23 mouse cellular contexts compared by ENCODE assay signal in genomic region chrX:75871855-75872254, GRCm38 (mm10). TPM values are rescaled to one million over a fixed set of nuclear protein-coding genes. Genes with fewer than 3 reads are reported as not detected.
DNase-seq lines count a peak whose midpoint lies in the region; ATAC-seq and TF ChIP-seq lines count a peak whose summit lies in the region.
"Had no signal": no experiment of that assay in that cellular context is flagged by ENCODE, and none has a peak within 500 bp of the region (broad histone marks: within the 10 kb centered on the region; RNA-seq: fewer than 3 reads in every experiment).

No protein-coding gene starts in this region.

- DNase-seq in hindbrain, postnatal 0 days (ENCODE audit: low spot score) = peak; percentile 5
- DNase-seq in lung, postnatal 0 days (ENCODE audit: low spot score) = peak; percentile 12
- DNase-seq in lung, postnatal 10 days = no peak
- DNase-seq in NIH3T3 (ENCODE audit: low read depth) = peak; percentile 26
- peak; percentile 2 for DNase-seq in retina, embryonic 14.5 days (ENCODE audit: low spot score)
- DNase-seq in adrenal gland, postnatal 4 days (ENCODE audit: low spot score in 2 of 2) = no peak
- DNase-seq: cerebellum, postnatal 14 days; gastrocnemius, postnatal 36 days; heart, postnatal 14 days; lung, adult 2 months; right cerebral cortex, postnatal 25 days; thymus, adult 2 months had no signal

- TF ChIP-seq CTCF in hindbrain, postnatal 0 days (IDR thresholded peaks at IDR 0.05; ENCODE audit: low read depth) = peak; percentile 33
- TF ChIP-seq CTCF in lung, postnatal 0 days (IDR thresholded peaks at IDR 0.05) = peak; percentile 30

- H3K4me2 ChIP-seq in hindbrain, postnatal 0 days (ENCODE audit: low read depth, low read length) = no peak overlapping the region
- H3K4me2 ChIP-seq in hindbrain, embryonic 13.5 days = no peak overlapping the region
- H3K4me2 ChIP-seq in lung, postnatal 0 days (replicated peaks; ENCODE audit: low read depth, low read length) = no peak overlapping the region
- H3K4me2 ChIP-seq: heart, embryonic 11.5 days; hindbrain, embryonic 12.5 days; kidney, embryonic 15.5 days; liver, embryonic 11.5 days; midbrain, embryonic 12.5 days; neural tube, embryonic 15.5 days; stomach, embryonic 15.5 days had no signal

- no peak overlapping the region for H3K27ac ChIP-seq in hindbrain, postnatal 0 days
- no peak overlapping the region for H3K27ac ChIP-seq in hindbrain, embryonic 13.5 days
- H3K27ac ChIP-seq in lung, postnatal 0 days (ENCODE audit: low read length) = no peak overlapping the region
- H3K27ac ChIP-seq: hindbrain, embryonic 12.5 days; kidney, embryonic 15.5 days; limb, embryonic 10.5 days; midbrain, embryonic 12.5 days; neural tube, embryonic 15.5 days; stomach, embryonic 15.5 days had no signal

- H3K4me3 ChIP-seq in hindbrain, postnatal 0 days (ENCODE audit: low read length) = no peak overlapping the region
- H3K4me3 ChIP-seq in hindbrain, embryonic 13.5 days = no peak overlapping the region
- H3K4me3 ChIP-seq in lung, postnatal 0 days (ENCODE audit: low read depth, low read length) = no peak overlapping the region
- H3K4me3 ChIP-seq: hindbrain, embryonic 12.5 days; kidney, embryonic 15.5 days; limb, embryonic 10.5 days; midbrain, embryonic 12.5 days; neural tube, embryonic 15.5 days; stomach, embryonic 15.5 days had no signal

- H3K36me3 ChIP-seq in hindbrain, postnatal 0 days (ENCODE audit: insufficient read depth, low read length) = no peaks in the 10 kb centered on the region
- H3K36me3 ChIP-seq in hindbrain, embryonic 13.5 days = no peaks in the 10 kb centered on the region
- H3K36me3 ChIP-seq in lung, postnatal 0 days (ENCODE audit: insufficient read depth, low read length) = no peaks in the 10 kb centered on the region
- H3K36me3 ChIP-seq: G1E; hindbrain, embryonic 12.5 days; kidney, embryonic 15.5 days; limb, embryonic 10.5 days; midbrain, embryonic 12.5 days; neural tube, embryonic 15.5 days; stomach, embryonic 15.5 days had no signal

- H3K9ac ChIP-seq in hindbrain, postnatal 0 days (replicated peaks; ENCODE audit: low read length) = no peak overlapping the region
- H3K9ac ChIP-seq in hindbrain, embryonic 13.5 days = no peak overlapping the region
- H3K9ac ChIP-seq in lung, postnatal 0 days (replicated peaks; ENCODE audit: low read depth) = no peak overlapping the region
- H3K9ac ChIP-seq: hindbrain, embryonic 12.5 days; kidney, embryonic 15.5 days; midbrain, embryonic 12.5 days; neural tube, embryonic 15.5 days; stomach, embryonic 15.5 days had no signal

- WGBS in hindbrain, postnatal 0 days = 85% methylated on average over 2 of the region's 2 CpGs
- WGBS in hindbrain, embryonic 13.5 days = 83% methylated on average over 2 of the region's 2 CpGs
- WGBS in lung, postnatal 0 days = 65% methylated on average over 2 of the region's 2 CpGs

- H3K27me3 ChIP-seq in hindbrain, postnatal 0 days (ENCODE audit: insufficient read depth, low read length) = no peaks in the 10 kb centered on the region
- no peaks in the 10 kb centered on the region for H3K27me3 ChIP-seq in hindbrain, embryonic 13.5 days
- H3K27me3 ChIP-seq in lung, postnatal 0 days (replicated peaks; ENCODE audit: insufficient read depth, low read length) = no peaks in the 10 kb centered on the region
- H3K27me3 ChIP-seq: midbrain, embryonic 12.5 days; neural tube, embryonic 15.5 days; stomach, embryonic 15.5 days had no signal

- no peak for TF ChIP-seq EP300 in lung, postnatal 0 days (IDR thresholded peaks at IDR 0.05)

- no peaks in the 10 kb centered on the region for H3K9me3 ChIP-seq in hindbrain, postnatal 0 days (ENCODE audit: low read length)
- no peaks in the 10 kb centered on the region for H3K9me3 ChIP-seq in hindbrain, embryonic 13.5 days
- no peaks in the 10 kb centered on the region for H3K9me3 ChIP-seq in lung, postnatal 0 days (ENCODE audit: low read length)
- H3K9me3 ChIP-seq: G1E; hindbrain, embryonic 12.5 days; kidney, embryonic 15.5 days; limb, embryonic 10.5 days; midbrain, embryonic 12.5 days; neural tube, embryonic 15.5 days; stomach, embryonic 15.5 days had no signal

- no peak for ATAC-seq in hindbrain, postnatal 0 days
- ATAC-seq in hindbrain, embryonic 13.5 days (ENCODE audit: low FRiP score) = no peak
- ATAC-seq in lung, postnatal 0 days = no peak
- no peak for ATAC-seq in cerebellum, adult (ENCODE audit: insufficient number of reproducible peaks, low FRiP score, low TSS enrichment)

- no peaks in the 10 kb centered on the region for H3K4me1 ChIP-seq in hindbrain, postnatal 0 days (ENCODE audit: insufficient read depth, low read length)
- H3K4me1 ChIP-seq in hindbrain, embryonic 13.5 days (replicated peaks) = no peaks in the 10 kb centered on the region; the same call in 1 of the 2 replicates
- H3K4me1 ChIP-seq in lung, postnatal 0 days (ENCODE audit: insufficient read depth, low read depth, low read length) = no peaks in the 10 kb centered on the region
- H3K4me1 ChIP-seq: hindbrain, embryonic 12.5 days; limb, embryonic 10.5 days; midbrain, embryonic 12.5 days; stomach, embryonic 15.5 days had no signal

RNA-seq across cellular contexts. Expression of gene Pls3, which starts 3.1 kb away (rescaled TPM):
- 18.7 and 21.0 TPM in 2 replicates for total RNA-seq in hindbrain, postnatal 0 days (2014; rRNA removed)
- 41.8 and 48.1 TPM in 2 replicates for polyA plus RNA-seq in hindbrain, postnatal 0 days (2015; fragmentation: Nextera tagmentation; extraction: Ambion mirVana)
- polyA plus RNA-seq in hindbrain, embryonic 13.5 days (2015; fragmentation: Nextera tagmentation; extraction: Ambion mirVana) = 35.7 and 36.0 TPM in 2 replicates
- polyA plus RNA-seq in lung, postnatal 0 days (2015; fragmentation: Nextera tagmentation; extraction: Ambion mirVana) = 150 and 182 TPM in 2 replicates
- total RNA-seq in adrenal gland, postnatal 4 days (2021) = 10 to 100 TPM; 62.8 to 65.3 TPM
- total RNA-seq: G1E had no signal
- polyA plus RNA-seq: G1E had no signal

Comparison
In these comparisons a context has a peak if more than half of its experiments do, and no peak if none do; other contexts are left out.
1. DNase-seq: peak in hindbrain, postnatal 0 days (single experiment), lung, postnatal 0 days (single experiment), NIH3T3 (single experiment) and retina, embryonic 14.5 days (single experiment); none in lung, postnatal 10 days (single experiment) and adrenal gland, postnatal 4 days (0 of 2).